Mouse (Mus musculus): ENCODE measurements around the gene Fam193a.

DNA sequence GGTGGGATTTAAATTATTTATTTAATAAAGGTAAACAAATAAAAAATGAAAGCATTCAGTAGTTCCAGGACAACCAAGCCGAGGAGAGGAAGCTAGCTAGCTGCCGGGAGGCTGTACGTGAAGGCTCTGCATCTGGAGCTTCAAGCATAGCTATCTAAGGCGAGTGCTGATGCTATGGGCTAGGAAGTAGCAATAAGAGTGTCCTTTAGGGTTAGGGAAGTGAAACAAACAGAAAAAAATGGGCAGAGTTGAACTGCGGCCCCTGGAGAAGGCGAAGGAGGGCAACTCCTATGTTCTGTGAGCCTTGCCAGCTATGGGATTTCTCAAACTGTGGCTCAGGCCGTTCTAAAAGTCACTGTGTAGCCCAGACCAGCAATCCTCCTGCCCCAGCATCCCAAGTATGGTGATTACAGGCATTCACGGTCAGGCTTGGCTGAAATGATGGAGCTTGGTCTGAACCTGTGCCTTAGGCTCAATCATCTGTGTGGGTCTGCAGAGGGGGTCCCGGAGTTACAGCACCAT lies 149.7 kb downstream of the Fam193a start:
- TF ChIP-seq CTCF (IDR thresholded peaks at IDR 0.05; ENCODE audit: low read depth) (no peak), EP300 (IDR thresholded peaks at IDR 0.05; ENCODE audit: low read depth) (no peak)
